Mouse (Mus musculus): ENCODE data around the gene Adssl1.

- TF ChIP-seq CTCF (IDR thresholded peaks at IDR 0.05) (no peak), EP300 (IDR thresholded peaks at IDR 0.05) (no peak)
These were observed 28.6 kb upstream of the Adssl1 start for GRCm38 (mm10) chr12:112591240-112591639.
